Mouse (Mus musculus) sigmoid colon, adult 10 weeks (tissue): ENCODE data around the gene Cyp51. TPM values are rescaled to one million over a fixed set of nuclear protein-coding genes. Genes with fewer than 3 reads are reported as not detected.

ENCODE experiments used
- polyA plus RNA-seq: library from polyadenylated mRNA; stranded (reverse); fragments of 350-450 nt; fragmentation: Illumina TruSeq; extraction: RNeasy Lipid Tissue Mini Kit (QIAGEN cat#74804); gene quantifications from one replicate; pipeline ENCODE4 v1.2.3, GENCODE M21; 2014; ENCODE audit warnings: low read depth, low replicate concordance

Cyp51 gene
- polyA plus RNA-seq, result 146 TPM

GRCm38 (mm10) chr5:4104341-4105040 is at the start of gene Cyp51:
TSS of gene Cyp51 (minus strand) at chr5:4104746.

Other genes with a start within 250 kb of the Cyp51 start
- gene Mterf1a, start 210.8 kb downstream of the Cyp51 start, polyA plus RNA-seq, result 25.3 TPM
- gene Akap9, start 176.7 kb downstream of the Cyp51 start, polyA plus RNA-seq, result 172 TPM
- 12.3 TPM for gene Mterf1b, start 87.6 kb upstream of the Cyp51 start, polyA plus RNA-seq